Mouse (Mus musculus) stomach, postnatal 0 days (tissue): ENCODE measurements at regions not wholly inside any gene's neighbourhood (a gene's known extent, or its start where the extent isn't known, plus 50 kb on each side); places are given as distances from the start of the nearest gene placed in this dataset.

Experiments
- CTCF ChIP-seq: IDR thresholded peaks from 2 replicates; pipeline ENCODE4 v1.5.1; 2016; ENCODE audit warnings: antibody characterized with exemption, low read depth, mild to moderate bottlenecking, moderate library complexity
- EP300 ChIP-seq: optimal IDR thresholded peaks from 2 replicates; pipeline ENCODE3; 2016; ENCODE audit warnings: antibody characterized with exemption

DNA sequence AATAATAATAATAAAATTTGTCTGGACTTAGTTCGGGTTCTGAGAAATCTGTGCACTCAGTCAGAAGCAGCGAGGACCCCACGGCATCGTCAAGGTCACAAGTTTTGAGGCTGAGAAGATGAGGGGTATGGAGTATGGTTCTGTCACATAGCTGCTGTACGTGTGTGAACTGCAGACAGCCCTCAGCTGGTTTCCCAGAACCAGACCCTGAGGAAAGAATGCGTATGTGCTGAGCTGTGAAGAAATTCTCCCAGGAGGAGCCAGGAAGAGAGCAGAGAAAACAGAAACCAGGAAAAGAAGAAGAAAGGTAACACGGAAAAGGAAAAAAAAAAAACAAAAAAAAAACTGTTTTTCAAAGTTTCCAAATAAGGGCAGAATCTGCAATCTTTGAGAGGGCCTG is 112.4 kb upstream of the Cited2 start:
- TF ChIP-seq CTCF, result no peak
- TF ChIP-seq EP300, result no peak
